Mouse (Mus musculus): ENCODE results near the gene Fpgs. TPM values are rescaled to one million over a fixed set of nuclear protein-coding genes. Genes with fewer than 3 reads are reported as not detected.
A peak's percentile ranks its signal among the peaks of the same experiment; 100 is the strongest.

Gene Fpgs
- polyA plus RNA-seq, 1 experiment from 2014 or later, result 19.9 TPM

- peaks cover 16% of the 10 kb centered on the region for H3K4me1 ChIP-seq
- H3K4me2 ChIP-seq (replicated peaks), result no peak overlapping the region
- no peaks in the 10 kb centered on the region for H3K36me3 ChIP-seq
- no peaks in the 10 kb centered on the region for H3K9me3 ChIP-seq
- H3K27ac ChIP-seq (replicated peaks), result no peak overlapping the region
- no peak overlapping the region for H3K4me3 ChIP-seq
- no peaks in the 10 kb centered on the region for H3K27me3 ChIP-seq
- 49% methylated on average over 6 of the region's 6 CpGs for WGBS
- ATAC-seq (replicated peaks), result no peak
- no peak overlapping the region for H3K9ac ChIP-seq (replicated peaks)
Measured at GRCm38 (mm10) chr2:32737008-32737407, 33.1 kb upstream of the Fpgs start.

- H3K4me3 ChIP-seq, result no peak overlapping the region
- ATAC-seq (replicated peaks), result no peak
- WGBS, result 37% methylated on average over 3 of the region's 3 CpGs
- H3K27me3 ChIP-seq, result no peaks in the 10 kb centered on the region
- no peak overlapping the region for H3K27ac ChIP-seq (replicated peaks)
- peaks cover 10% of the 10 kb centered on the region for H3K4me1 ChIP-seq
- H3K9me3 ChIP-seq, result no peaks in the 10 kb centered on the region
- no peak overlapping the region for H3K4me2 ChIP-seq (replicated peaks)
- H3K9ac ChIP-seq (replicated peaks), result no peak overlapping the region
- no peaks in the 10 kb centered on the region for H3K36me3 ChIP-seq
Measured at GRCm38 (mm10) chr2:32736306-32736829, 32.4 kb upstream of the Fpgs start.

- Histone ChIP-seq H3K9me3 (no peaks in the 10 kb centered on the region), H3K4me1 (no peaks in the 10 kb centered on the region; the same call in 1 of the 2 replicates), H3K4me3 (no peak overlapping the region), H3K4me2 (replicated peaks) (no peak overlapping the region), H3K36me3 (no peaks in the 10 kb centered on the region), H3K9ac (replicated peaks) (no peak overlapping the region), H3K27ac (replicated peaks) (no peak overlapping the region), H3K27me3 (no peaks in the 10 kb centered on the region)
- 48% methylated on average over 4 of the region's 4 CpGs for WGBS
- ATAC-seq (replicated peaks), result no peak
Measured at GRCm38 (mm10) chr2:32734933-32735332, 31.0 kb upstream of the Fpgs start.

- no peaks in the 10 kb centered on the region for H3K27me3 ChIP-seq
- H3K9ac ChIP-seq (replicated peaks), result no peak overlapping the region
- H3K9me3 ChIP-seq, result no peaks in the 10 kb centered on the region
- 45% methylated on average over 4 of the region's 4 CpGs for WGBS
- ATAC-seq (replicated peaks), result no peak
- H3K27ac ChIP-seq (replicated peaks), result no peak overlapping the region
- H3K36me3 ChIP-seq, result no peaks in the 10 kb centered on the region
- H3K4me1 ChIP-seq, result no peaks in the 10 kb centered on the region
- H3K4me2 ChIP-seq (replicated peaks), result no peak overlapping the region
- H3K4me3 ChIP-seq, result no peak overlapping the region
Measured at GRCm38 (mm10) chr2:32734480-32734879, 30.5 kb upstream of the Fpgs start.

- Histone ChIP-seq H3K36me3 (no peaks in the 10 kb centered on the region), H3K27me3 (no peaks in the 10 kb centered on the region), H3K4me3 (no peak overlapping the region), H3K4me1 (no peaks in the 10 kb centered on the region), H3K27ac (replicated peaks) (no peak overlapping the region), H3K9me3 (no peaks in the 10 kb centered on the region), H3K9ac (replicated peaks) (no peak overlapping the region), H3K4me2 (replicated peaks) (no peak overlapping the region)
- 68% methylated on average over 6 of the region's 6 CpGs for WGBS
- ATAC-seq (replicated peaks), result no peak
Measured at GRCm38 (mm10) chr2:32732695-32733094, 28.8 kb upstream of the Fpgs start.

- Histone ChIP-seq H3K9ac (replicated peaks) (no peak overlapping the region), H3K36me3 (no peaks in the 10 kb centered on the region), H3K4me2 (replicated peaks) (no peak overlapping the region), H3K4me1 (peaks cover 3% of the 10 kb centered on the region), H3K4me3 (no peak overlapping the region), H3K9me3 (no peaks in the 10 kb centered on the region), H3K27ac (replicated peaks) (no peak overlapping the region), H3K27me3 (no peaks in the 10 kb centered on the region)
- ATAC-seq (replicated peaks), result no peak
- 70% methylated on average over 4 of the region's 4 CpGs for WGBS
Measured at GRCm38 (mm10) chr2:32731911-32732310, 28.0 kb upstream of the Fpgs start.

GRCm38 (mm10) chr2:32730854-32731253 lies 26.9 kb upstream of the Fpgs start:
- Histone ChIP-seq H3K4me3 (no peak overlapping the region), H3K27me3 (no peaks in the 10 kb centered on the region), H3K36me3 (no peaks in the 10 kb centered on the region), H3K4me2 (replicated peaks) (no peak overlapping the region), H3K27ac (replicated peaks) (no peak overlapping the region), H3K9ac (replicated peaks) (no peak overlapping the region), H3K4me1 (peaks cover 4% of the 10 kb centered on the region), H3K9me3 (no peaks in the 10 kb centered on the region)
- no peak for ATAC-seq (replicated peaks)
- 60% methylated on average over 11 of the region's 11 CpGs for WGBS

- Histone ChIP-seq H3K4me2 (replicated peaks) (no peak overlapping the region), H3K4me1 (peaks cover 4% of the 10 kb centered on the region), H3K9me3 (no peaks in the 10 kb centered on the region), H3K4me3 (no peak overlapping the region), H3K27ac (replicated peaks) (no peak overlapping the region), H3K9ac (replicated peaks) (no peak overlapping the region), H3K36me3 (no peaks in the 10 kb centered on the region), H3K27me3 (no peaks in the 10 kb centered on the region)
- 88% methylated on average over 4 of the region's 4 CpGs for WGBS
- ATAC-seq (replicated peaks), result no peak
Measured at GRCm38 (mm10) chr2:32729547-32729946, 25.6 kb upstream of the Fpgs start.

GRCm38 (mm10) chr2:32728463-32728862 lies 24.5 kb upstream of the Fpgs start:
- 0 out of 2 replicates have a peak overlapping the region, but pooled peaks have one; percentile 7 for H3K9ac ChIP-seq (replicated peaks)
- no peak overlapping the region for H3K4me2 ChIP-seq (replicated peaks)
- H3K4me3 ChIP-seq, result 0 out of 2 replicates have a peak overlapping the region, but pooled peaks have one; percentile 9
- WGBS, result 61% methylated on average over 7 of the region's 7 CpGs
- H3K4me1 ChIP-seq, result peaks cover 4% of the 10 kb centered on the region
- no peaks in the 10 kb centered on the region for H3K27me3 ChIP-seq
- no peak for ATAC-seq (replicated peaks)
- no peaks in the 10 kb centered on the region for H3K9me3 ChIP-seq
- no peaks in the 10 kb centered on the region for H3K36me3 ChIP-seq
- no peak overlapping the region for H3K27ac ChIP-seq (replicated peaks)

- Histone ChIP-seq H3K9me3 (no peaks in the 10 kb centered on the region), H3K4me1 (peaks cover 4% of the 10 kb centered on the region), H3K27me3 (no peaks in the 10 kb centered on the region), H3K9ac (replicated peaks) (peak overlapping the region; percentile 29; the same call in 1 of the 2 replicates), H3K36me3 (no peaks in the 10 kb centered on the region), H3K4me3 (peak overlapping the region; percentile 31), H3K4me2 (replicated peaks) (peak overlapping the region; percentile 46), H3K27ac (replicated peaks) (no peak overlapping the region)
- WGBS, result under 1% methylated on average over 16 of the region's 16 CpGs
- peak; percentile 97 for ATAC-seq (replicated peaks)
Measured at GRCm38 (mm10) chr2:32727435-32727834, 23.5 kb upstream of the Fpgs start.

GRCm38 (mm10) chr2:32724832-32725790 lies 21.2 kb upstream of the Fpgs start:
- Histone ChIP-seq H3K36me3 (no peaks in the 10 kb centered on the region), H3K27me3 (no peaks in the 10 kb centered on the region), H3K9ac (replicated peaks) (no peak overlapping the region), H3K4me1 (peaks cover 7% of the 10 kb centered on the region), H3K27ac (replicated peaks) (no peak overlapping the region), H3K4me2 (replicated peaks) (no peak overlapping the region), H3K9me3 (no peaks in the 10 kb centered on the region), H3K4me3 (no peak overlapping the region)
- ATAC-seq (replicated peaks), result no peak
- 82% methylated on average over 16 of the region's 16 CpGs for WGBS

GRCm38 (mm10) chr2:32724149-32724548 lies 20.2 kb upstream of the Fpgs start:
- 74% methylated on average over 4 of the region's 4 CpGs for WGBS
- Histone ChIP-seq H3K9ac (replicated peaks) (no peak overlapping the region), H3K4me1 (peaks cover 7% of the 10 kb centered on the region), H3K27me3 (no peaks in the 10 kb centered on the region), H3K27ac (replicated peaks) (no peak overlapping the region), H3K36me3 (no peaks in the 10 kb centered on the region), H3K4me2 (replicated peaks) (no peak overlapping the region), H3K4me3 (no peak overlapping the region), H3K9me3 (no peaks in the 10 kb centered on the region)
- no peak for ATAC-seq (replicated peaks)
